Mouse (Mus musculus) megakaryocyte, adult 5-6 weeks (primary cell): ENCODE results near the gene Myo3b. TPM values are rescaled to one million over a fixed set of nuclear protein-coding genes. Genes with fewer than 3 reads are reported as not detected.

Experiments
- ATAC-seq: 2 replicates; pipeline ENCODE4 v1.8.0; 2016; ENCODE audit warnings: mild to moderate bottlenecking, inconsistent platforms; ENCODE audit not compliant: poor library complexity, severe bottlenecking
- total RNA-seq, 2 experiments: library from RNA; stranded (forward) in 1 of 2; stranded (reverse) in 1 of 2; fragments of 153-499, 151-499 nt in 1 of 2; fragments of 221-1000, 200-1000 nt in 1 of 2; gene quantifications; 2 replicates each; pipeline versions ENCODE4 v1.2.3 to v1.2.4; 2015 to 2017

The Myo3b gene
- total RNA-seq, 2 experiments from 2014 or later, result 0.07 TPM; not detected in 1

DNA sequence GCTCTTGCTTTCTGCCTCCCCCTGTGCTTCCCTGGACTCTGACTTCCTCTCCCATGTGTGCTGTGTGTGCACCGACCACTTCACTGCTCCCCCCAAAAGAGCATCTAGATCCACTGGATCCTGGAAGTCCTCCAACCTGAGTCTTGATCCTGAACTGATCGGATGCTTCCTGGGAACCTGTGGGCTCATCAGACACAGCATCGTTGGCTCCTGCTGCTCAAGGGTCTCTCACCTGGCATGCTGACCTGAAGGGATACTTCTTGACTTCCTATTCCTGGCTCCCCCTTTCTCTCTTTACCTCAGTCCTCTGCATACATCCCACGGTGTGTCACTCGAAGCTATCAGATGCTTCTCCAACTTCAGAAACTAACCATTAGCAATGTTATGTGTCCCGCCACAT, 26.2 kb downstream of the Myo3b start:
- no peak for ATAC-seq

- no peak for ATAC-seq
Observed at GRCm38 (mm10) chr2:70065729-70066300, 26.9 kb downstream of the Myo3b start.

- ATAC-seq, result no peak
Observed at GRCm38 (mm10) chr2:70066338-70067022, 27.6 kb downstream of the Myo3b start.

DNA sequence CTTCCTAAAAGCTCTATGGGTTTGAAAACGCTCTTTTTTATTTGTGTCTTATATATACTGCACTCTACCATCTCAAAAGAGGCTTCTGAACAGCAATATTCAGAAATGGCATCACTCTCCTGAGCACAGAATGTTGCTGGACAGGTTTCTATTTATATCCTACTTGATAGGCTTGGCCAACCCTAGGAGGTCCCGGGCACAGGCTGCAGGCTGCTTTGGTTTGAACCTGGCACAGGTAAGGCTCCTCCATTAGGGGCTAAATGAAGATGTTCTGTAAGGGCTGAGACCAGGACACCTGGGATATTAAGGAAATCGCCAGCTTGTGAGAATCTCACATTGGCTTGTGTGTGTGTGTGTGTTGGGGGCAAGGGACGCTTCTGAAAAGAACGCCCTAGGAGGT, 30.9 kb downstream of the Myo3b start:
- no peak for ATAC-seq

GRCm38 (mm10) chr2:70083444-70084020, 44.6 kb downstream of the Myo3b start:
- no peak for ATAC-seq

DNA sequence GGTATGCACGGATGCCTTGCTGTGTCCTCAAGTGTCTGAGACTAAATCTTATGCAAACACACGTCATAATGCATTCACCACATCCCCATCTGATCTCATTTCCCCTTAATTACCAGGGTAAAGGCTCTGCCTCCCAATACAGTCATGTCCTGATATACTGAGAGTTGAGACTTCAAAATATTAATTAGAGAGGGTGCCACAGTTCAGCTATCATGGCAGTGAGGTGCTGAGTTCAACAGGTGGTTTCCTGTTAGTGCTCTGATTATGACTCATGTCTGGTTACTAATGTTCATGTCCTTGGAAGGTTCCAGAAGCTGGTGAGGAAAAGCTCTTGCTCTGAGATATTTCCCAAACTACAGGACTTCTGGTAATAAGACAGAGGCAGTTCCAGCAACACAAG, 52.3 kb downstream of the Myo3b start:
- peak; percentile 84 for ATAC-seq

- ATAC-seq, result peak; percentile 71
Observed at GRCm38 (mm10) chr2:70091801-70092522, 53.0 kb downstream of the Myo3b start.

GRCm38 (mm10) chr2:70092665-70093064, 53.7 kb downstream of the Myo3b start:
- ATAC-seq, result peak; percentile 26

- ATAC-seq, result no peak
Observed at GRCm38 (mm10) chr2:70094446-70094845, 55.5 kb downstream of the Myo3b start.

DNA sequence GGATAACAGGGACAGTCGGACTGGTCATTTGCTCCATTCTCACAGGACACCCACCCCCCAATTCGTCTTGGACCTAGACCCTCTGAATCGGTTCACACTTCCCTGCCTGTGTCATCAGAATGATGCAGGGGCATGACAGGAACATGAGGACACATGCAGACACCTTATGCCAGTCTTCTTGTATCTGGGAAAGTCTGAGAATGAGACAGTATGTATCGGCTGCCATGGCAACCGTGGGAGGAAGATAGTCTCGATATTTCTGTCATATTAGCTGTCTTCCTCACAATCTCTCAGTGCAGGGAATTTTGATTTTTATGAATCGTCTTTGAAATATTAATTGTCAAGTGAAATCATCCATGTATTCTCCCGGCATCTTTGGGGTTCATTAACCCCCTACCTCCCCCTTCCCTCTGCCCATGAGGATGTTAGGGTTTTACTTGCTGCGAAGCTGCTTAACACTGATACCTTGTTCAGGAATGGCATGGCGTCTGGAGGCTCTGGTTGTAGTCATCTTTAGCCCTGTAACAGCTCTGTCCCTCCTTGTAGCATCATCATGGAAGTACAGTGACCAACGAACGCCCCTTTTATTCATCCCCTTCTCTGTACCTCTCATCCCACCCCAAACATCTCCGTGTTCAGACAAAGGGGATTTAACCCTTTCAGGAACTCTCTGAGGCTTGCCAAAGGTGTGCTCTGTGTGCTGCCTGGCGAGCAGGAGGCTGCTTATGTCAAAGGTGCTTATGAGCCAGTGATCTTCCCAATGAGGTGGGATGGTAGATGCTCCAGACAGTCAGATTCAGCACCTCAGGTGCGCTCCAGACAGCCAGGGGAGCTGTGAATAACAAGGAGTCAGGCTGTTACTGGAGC, 58.5 kb downstream of the Myo3b start:
- ATAC-seq, result no peak

- no peak for ATAC-seq
Observed at GRCm38 (mm10) chr2:70099459-70099858, 60.5 kb downstream of the Myo3b start.

DNA sequence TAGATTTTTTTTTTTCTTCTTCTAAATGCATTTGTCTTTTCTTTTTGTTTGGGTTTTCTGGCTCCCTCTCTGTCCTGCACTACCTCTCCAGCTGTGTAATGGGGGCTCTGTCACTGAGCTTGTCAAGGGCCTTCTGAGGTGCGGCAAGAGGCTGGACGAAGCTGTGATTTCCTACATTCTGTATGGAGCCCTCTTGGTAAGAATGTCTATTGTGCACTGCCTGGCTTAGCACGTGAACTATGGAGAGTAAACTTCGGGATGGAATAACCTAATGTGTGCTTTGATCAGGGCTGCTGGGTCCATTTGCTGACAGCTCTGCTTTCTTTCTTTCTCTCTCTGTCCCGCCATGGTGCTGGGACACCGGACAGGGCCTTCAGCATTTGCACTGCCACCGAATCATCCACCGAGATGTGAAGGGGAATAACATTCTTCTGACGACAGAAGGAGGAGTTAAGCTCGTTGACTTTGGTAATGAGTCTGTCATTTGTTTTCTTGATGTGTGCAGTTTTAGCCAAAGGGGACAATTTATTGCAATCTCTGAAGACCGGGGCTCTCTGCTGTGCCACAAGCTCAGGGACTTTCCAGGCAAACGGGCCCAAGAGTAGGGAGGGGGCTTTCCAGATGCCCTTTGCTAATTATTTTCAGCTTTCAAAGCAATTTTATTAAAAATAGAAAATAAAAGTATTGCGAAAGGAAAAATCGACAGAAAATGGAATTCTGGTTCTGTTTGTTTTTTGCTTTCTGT, 66.5 kb downstream of the Myo3b start:
- ATAC-seq, result no peak

DNA sequence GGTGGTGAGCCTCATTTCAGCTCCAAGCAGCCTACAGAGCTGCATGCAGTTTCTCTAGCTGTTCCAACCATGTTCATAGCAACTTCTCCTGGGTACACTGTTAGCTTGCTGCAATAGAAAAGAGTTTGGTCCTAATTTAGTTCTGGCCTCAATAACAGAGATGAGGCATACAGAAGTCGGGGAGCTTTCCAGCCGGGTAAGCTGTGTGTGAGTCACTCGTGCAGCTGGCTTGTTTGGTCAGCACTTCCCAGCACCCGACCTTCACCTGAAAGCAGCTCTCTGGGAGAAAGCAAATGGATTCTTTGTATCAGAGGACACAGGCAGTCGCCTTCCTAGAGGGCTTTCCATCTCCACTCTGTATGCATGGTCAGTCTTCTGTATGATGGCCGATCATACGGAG, 70.1 kb downstream of the Myo3b start:
- ATAC-seq, result no peak

DNA sequence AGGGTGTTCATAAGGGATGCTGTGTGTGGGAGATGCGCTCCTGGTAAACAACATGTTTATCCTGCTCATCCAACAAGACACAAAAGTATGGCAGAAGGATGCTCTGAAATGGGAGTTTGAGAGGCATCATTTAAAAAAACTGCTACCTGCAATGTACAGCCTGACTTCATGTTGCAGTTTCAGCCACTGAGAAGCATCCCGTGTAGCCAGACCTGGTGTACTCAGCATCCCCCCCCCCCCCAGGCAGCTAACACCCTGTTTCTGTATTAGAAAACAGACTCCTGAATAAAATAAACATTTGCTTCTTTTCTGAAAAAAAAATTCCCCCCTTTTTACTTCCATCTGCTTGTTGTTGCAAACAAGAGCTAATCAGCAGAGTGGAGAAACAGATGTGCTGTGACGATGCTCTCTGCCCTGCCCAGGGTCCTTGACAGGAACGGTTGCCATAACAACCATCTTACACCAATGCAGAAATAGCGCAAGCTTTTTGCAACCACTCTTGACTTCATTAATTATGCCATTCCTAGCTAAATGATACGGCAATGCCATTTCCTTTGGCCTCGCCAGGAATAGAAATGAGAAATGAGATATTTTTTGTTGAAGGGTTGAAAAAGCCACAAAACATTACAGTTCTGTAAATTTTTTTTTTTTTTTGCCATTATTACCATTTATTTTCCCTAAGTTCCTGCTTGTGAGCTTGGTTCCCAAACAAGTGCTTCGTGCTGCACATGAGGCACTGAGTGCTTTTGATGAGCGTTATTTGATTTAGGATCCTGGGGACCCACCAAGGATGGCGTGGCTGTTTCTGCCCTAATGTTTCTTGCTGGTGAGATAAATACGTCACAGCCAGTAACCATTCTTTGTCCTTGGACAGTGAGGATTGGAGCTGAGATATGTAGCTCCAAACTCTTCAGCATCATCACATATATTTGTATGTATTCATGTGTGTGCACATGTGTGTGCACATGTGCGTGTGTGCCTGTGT, 75.2 kb downstream of the Myo3b start:
- no peak for ATAC-seq

GRCm38 (mm10) chr2:70118376-70119264, 79.7 kb downstream of the Myo3b start:
- ATAC-seq, result peak; percentile 16; the same call in 1 of the 2 replicates

GRCm38 (mm10) chr2:70119265-70119663, 80.3 kb downstream of the Myo3b start:
- ATAC-seq, result peak; percentile 68

- ATAC-seq, result no peak
Observed at GRCm38 (mm10) chr2:70126330-70126729, 87.4 kb downstream of the Myo3b start.

DNA sequence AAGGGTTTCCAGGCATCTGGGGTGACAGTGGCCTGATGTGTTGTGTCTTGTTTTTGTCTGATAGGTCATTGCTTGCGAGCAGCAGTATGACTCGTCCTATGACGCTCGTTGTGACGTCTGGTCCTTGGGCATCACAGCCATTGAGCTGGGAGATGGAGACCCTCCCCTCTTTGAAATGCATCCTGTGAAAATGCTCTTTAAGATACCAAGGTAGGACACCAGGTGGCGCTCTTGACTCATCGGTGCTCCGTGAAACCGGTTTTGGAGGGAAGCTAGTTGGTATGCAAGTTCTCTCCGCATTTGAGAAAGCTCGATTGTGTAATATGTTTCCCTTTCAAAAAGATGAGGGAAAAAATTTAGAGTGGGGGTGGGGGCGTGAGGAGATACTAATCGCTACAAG, 87.9 kb downstream of the Myo3b start:
- ATAC-seq, result peak; percentile 90
